Mouse (Mus musculus): ENCODE measurements around the gene Asns.

- TF ChIP-seq CTCF (IDR thresholded peaks at IDR 0.05; ENCODE audit: insufficient read depth, low read depth, low read length) (no peak), POLR2A (IDR thresholded peaks at IDR 0.05; ENCODE audit: insufficient read depth, low read depth, low read length) (no peak)
Observed at GRCm38 (mm10) chr6:7716236-7716635, 23.2 kb upstream of the Asns start.
